21 mouse cellular contexts compared by ENCODE assay signal in genomic region chr13:91377428-91377827, GRCm38 (mm10).
"Had no signal": no experiment of that assay in that cellular context is flagged by ENCODE, and none has a peak within 500 bp of the region (broad histone marks: within the 10 kb centered on the region; RNA-seq: fewer than 3 reads in every experiment).

No protein-coding gene starts in this region.

- DNase-seq: kidney, adult 2 months; kidney, postnatal 25 days; layer of hippocampus, adult 9-11 months; liver; lung, adult 18-20 months; lung, postnatal 14 days; lung, postnatal 4 days; midbrain, embryonic 14.5 days; right cerebral cortex, adult 18-20 months; right cerebral cortex, postnatal 14 days; right cerebral cortex, postnatal 4 days; thymus, postnatal 36 days had no signal

- H3K27ac ChIP-seq: kidney, postnatal 0 days; layer of hippocampus, adult 2 months; limb, embryonic 13.5 days; liver, embryonic 12.5 days; liver, embryonic 15.5 days; lung, embryonic 15.5 days; neural tube, embryonic 12.5 days; neural tube, embryonic 15.5 days; stomach, embryonic 15.5 days had no signal

- H3K4me3 ChIP-seq: layer of hippocampus, adult 2 months; limb, embryonic 13.5 days; liver, embryonic 12.5 days; liver, embryonic 15.5 days; lung, embryonic 15.5 days; neural tube, embryonic 12.5 days; neural tube, embryonic 15.5 days; stomach, embryonic 15.5 days had no signal
